Mouse (Mus musculus): Measurements from ENCODE around the gene Thnsl1.
A peak's percentile ranks its signal among the peaks of the same experiment; 100 is the strongest.

The Thnsl1 gene

DNA sequence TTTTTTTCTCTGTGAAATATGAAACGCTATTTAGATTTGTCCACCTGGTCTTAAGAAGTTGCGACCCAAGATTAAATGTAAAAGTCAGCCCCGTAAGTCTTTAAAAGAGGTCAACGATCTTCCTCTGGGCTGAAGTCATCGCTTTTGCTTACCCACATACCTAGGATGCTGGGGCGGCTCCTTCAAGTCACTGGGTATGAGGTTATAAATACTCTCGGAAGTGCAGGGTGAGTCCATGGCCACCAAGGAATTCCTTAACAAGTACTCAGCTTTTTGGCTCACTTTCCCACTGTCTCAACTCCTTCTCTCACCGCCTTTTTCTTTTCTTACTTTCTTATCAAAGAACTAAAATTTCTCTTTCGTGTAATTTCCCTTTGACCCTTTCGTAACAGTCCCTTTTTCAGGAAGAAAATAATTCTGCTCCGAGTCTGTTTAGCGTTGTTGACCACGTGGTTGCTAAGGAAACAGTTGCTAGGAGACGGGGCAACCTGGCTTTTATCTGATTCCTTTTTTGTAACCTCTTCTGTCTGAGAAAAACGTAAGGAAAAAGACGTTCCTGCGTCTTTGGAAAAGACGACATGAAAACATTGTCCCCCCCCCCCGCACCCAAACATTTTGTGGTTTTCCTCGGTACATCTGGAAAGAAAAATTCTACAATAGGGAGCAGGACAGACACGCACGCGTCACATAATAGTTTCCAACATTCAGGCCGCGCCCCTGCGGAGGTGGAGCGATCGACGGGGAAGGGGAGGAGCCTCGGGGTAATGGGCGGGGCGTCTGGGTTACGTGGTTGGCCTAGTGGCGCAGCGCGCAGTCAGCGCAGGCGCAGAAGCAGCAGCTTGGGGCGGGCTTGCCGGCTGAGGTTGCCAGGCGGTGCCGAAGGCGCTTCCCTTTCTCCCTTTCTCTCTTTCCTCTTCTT lies at the start of gene Thnsl1, which contains the start of gene Enkur:
TSS of gene Thnsl1 (plus strand) at position 813 of the 919 bp plus-strand sequence.
TSS of gene Enkur (minus strand) at position 454 of the 919 bp plus-strand sequence.
- DNase-seq, result peak; percentile 100

GRCm38 (mm10) chr2:21164296-21164695 lies 41.2 kb upstream of the Thnsl1 start:
- no peak for DNase-seq

DNA sequence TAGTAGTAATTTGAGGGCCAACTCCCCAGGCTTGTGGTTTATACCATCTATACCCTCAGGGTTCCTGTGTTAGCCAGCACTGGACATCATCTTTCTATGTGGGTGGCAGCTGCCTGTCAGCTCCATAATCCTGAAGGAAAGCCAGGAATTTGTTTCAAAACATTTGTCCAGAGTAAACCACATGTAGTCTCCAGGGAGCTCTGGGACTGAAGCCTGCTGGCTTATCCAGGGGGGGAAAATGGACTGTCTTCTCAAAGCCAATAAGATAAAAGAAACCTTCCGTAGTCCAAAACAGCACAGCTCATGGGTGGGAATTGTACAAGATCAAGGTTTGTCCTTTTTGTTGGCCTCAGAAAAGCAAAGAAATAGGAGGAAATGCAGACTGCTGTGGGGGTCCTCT lies 37.6 kb upstream of the Thnsl1 start:
- no peak for DNase-seq

DNA sequence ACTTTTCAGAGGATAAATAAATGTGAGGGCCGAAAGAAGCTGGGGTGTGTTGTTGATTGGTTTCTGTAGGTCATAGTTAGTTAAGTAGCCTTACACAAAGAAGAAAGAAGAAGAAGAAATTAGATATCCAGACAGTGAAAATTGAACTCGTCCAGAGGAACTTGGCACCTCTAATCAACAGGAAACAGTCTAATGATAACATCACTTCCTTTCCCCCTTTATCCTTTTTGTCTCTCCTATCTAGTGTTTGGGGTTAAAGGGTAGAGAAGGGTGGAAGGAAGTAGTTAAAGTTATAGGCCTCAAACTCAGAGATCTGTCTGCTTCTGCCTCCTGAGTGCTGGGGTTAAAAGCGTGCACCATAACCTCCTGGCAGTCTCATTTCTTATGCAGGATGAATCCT lies 32.7 kb upstream of the Thnsl1 start:
- DNase-seq, result no peak

GRCm38 (mm10) chr2:21179136-21179535 lies 26.4 kb upstream of the Thnsl1 start:
- no peak for DNase-seq

- no peak for DNase-seq
These were observed 22.7 kb upstream of the Thnsl1 start for GRCm38 (mm10) chr2:21182811-21183210.

DNA sequence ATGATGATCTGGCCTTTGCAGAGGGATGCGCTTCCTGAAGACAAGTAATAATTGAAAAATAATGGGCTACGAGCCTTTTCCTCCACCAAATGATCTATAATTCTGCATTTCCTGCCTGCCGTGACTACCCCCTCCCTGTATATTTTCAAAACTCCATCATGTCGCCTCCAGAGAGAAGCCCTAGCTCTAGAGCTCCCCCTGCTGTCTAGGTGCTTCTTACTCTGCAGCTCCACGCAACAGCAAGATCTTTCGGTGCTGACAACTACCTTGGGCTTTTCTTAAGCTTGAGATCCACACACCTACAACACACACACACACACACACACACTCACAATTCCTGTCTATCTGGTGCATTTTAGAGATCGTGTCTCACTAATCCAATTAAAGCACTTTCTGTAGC lies 17.9 kb upstream of the Thnsl1 start:
- DNase-seq, result peak; percentile 66

DNA sequence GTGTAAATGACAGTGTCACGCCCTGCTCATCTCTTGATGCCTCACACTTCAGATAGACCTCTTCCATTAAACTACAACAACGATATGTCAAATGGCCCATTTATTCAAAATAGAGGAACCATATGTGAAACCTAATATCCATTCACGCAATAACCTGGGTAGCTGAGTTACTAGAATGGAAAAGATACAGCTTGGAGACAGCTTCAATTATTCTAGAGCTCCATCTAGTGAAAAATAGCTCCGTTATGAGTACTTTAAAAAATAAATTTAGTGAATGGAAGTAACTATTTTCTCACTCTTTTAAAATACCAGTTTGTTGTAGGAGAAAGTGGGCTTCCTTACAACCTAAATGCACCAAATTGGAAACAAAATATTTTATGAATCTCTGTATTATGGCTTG lies 16.9 kb upstream of the Thnsl1 start:
- DNase-seq, result no peak

DNA sequence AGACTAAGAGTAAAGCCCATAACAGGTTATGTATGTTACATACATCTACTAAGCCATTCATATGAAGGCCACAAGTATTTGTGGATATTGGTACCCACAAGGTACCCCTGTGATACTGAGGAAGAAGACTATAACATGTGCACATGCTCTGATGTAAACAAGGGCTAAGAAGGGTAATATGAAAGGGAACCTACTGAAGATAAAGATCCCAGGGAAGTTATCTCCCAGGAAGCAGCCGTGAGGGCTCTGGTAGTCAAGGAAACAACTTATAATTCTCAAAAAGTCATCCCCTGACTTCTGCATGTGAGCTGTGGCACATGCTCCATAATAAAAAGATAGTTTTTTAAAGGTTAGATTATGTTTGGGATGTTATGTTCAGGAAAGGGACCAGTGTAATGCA lies 14.3 kb upstream of the Thnsl1 start:
- DNase-seq, result no peak

DNA sequence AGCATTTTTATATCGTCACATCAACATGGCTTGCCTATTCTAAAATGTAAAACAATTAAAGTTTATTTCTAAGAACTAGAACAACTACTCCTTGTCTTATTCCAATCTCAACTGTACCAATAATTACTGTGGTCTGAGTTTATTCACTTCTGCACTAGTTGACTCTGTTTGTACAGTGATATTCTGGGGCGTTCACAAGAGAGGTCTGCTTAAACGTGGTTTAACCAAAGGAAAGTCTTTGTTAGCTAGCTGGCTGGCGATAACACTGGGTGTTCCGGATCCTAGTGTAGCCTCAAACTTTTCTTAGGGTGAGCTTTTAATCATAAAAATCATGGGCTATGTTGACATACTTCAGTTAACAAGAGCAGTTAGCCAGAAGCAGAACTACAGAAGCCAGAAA lies 10.3 kb upstream of the Thnsl1 start:
- DNase-seq, result no peak

GRCm38 (mm10) chr2:21199051-21199450 lies 6.5 kb upstream of the Thnsl1 start:
- DNase-seq, result no peak

GRCm38 (mm10) chr2:21202754-21203153 lies 2.8 kb upstream of the Thnsl1 start:
- DNase-seq, result no peak

DNA sequence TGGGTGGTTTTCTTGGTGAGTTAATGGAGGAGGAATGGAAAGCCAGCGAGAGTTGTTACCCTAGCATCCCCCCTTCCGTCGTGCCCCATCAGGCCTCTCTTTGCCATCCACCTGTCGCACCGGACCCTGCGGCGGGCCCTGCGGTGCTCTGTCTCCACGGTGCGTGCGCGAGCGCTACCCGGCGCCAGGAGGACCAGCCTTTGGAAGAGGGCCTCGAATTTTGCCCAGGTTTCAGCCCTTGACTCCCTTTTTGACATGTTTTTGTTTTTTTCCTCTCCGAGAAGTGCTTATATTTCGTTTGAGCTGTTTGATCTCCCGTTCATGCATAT lies 271 bp downstream of the Thnsl1 start:
- no peak for DNase-seq

DNA sequence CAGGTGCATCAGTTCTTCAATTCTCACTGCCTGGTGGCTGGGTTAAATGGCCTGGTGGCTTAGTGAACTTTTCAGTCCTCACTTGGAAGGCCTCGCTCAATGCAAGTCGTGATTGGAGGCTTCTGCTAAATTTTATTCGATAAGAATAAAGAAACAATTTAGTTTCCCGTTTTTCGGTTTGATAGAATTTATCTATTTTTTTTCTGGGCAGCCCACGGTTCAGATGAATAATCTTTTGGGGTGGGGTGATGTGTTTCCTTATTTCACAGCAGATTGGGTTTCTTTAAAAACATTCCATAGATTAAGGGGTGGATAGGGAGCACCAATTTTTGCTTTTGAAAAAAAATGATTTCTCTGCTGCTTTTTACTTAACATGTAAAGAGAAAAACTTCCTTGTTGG lies 754 bp downstream of the Thnsl1 start:
- no peak for DNase-seq

DNA sequence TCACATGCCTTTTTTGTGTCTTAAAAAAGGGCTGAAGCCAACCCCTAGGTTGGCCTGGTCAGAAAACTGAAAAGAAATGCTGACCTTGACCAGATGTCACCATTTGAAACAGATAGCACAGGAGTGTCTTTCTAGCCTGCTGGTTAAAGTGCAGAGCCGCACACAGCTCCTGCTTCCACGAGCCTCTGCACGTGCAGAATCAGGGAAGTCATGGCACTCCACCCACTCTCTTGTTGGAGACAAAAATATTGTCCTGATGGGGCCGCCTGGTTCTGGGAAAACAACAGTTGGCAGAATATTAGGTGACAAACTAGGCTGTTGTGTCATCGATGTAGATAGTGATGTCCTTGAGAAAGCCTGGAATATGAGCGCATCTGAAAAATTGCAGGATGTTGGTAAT lies 5.8 kb downstream of the Thnsl1 start:
- no peak for DNase-seq

DNA sequence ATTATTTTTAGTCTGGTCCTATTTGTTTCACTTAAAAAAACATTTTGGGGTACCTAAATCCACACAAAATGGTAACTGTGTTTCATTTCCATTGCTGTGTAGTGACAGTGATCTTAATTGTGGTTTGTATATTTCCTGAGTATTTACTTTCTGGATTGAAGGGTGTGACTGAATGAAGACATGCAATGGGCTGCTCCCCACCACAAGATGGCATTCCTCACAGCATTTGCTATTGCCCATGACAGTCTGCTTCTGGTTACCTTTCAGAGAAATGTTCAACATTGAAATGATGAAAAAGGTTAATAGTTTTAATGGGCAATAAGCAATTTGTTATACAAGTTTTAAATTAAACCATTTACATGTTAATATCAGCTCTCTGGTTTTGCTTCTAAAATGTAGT lies 8.8 kb downstream of the Thnsl1 start:
- no peak for DNase-seq

DNA sequence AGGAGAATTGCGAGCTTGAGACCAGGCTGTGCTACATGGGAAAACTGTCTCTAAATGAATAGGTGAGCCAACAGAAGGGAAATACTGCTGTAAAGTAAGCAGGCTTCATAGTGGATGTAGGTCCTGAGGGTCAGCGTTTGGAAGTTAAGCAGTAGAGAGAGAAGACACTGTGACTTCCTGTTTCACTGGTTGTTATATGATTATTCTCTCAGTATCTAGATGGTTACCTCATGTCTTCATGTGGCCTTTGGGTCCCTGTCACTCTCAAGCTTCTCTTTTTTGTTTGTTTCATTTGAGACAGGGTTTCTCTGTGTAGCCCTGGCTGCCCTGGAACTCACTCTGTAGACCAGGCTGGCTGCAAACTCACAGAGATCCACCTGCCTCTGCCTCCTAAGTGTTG lies 9.8 kb downstream of the Thnsl1 start:
- DNase-seq, result no peak

GRCm38 (mm10) chr2:21222453-21223384 lies 17.2 kb downstream of the Thnsl1 start:
- DNase-seq, result no peak

GRCm38 (mm10) chr2:21230276-21230675 lies 24.8 kb downstream of the Thnsl1 start:
- DNase-seq, result no peak

DNA sequence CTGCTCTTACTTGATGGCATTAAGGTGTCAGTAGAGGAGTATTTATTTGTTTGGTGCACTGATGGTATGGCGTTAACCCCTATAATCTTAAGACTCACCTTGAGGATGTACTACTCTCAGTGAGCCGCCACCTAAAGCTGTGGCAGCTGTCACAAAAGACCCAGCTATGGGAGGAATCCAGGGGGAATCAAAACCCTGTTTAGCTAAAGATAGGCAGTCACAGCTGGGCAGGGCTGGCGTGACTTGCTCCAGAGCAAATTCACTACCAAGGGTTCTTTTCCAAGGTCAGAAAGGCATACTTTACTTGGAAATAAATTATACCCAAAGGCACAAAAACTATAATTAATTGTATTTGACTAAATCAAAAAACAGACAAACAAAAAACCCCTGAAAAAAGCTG lies 25.6 kb downstream of the Thnsl1 start:
- DNase-seq, result no peak

GRCm38 (mm10) chr2:21234871-21235648 lies 29.5 kb downstream of the Thnsl1 start:
- peak; percentile 15 for DNase-seq

DNA sequence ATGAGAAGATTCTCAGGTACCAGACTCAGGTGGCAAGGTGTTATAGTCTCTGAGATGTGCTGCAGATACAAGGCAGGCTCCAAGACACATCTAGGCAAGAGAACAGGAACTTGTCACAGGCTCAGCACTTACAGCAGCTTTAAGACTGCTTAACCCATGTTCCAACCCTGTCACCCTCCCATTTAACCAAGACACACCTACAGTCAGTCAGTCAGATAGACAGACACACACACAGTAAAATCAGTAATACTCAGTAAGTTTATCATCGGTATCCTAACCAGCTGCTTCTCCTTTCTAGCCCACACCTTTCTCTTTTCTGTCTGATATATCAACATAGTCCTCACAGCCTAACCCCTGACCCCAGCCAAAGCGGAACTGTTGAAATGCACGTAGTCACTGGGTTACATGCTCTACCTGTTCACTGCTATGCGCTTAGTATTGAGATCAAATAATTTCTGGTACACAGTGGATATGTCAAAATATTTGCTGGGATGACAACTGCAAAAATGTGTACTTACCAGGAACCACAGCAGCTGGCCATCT lies 30.4 kb downstream of the Thnsl1 start:
- DNase-seq, result no peak

DNA sequence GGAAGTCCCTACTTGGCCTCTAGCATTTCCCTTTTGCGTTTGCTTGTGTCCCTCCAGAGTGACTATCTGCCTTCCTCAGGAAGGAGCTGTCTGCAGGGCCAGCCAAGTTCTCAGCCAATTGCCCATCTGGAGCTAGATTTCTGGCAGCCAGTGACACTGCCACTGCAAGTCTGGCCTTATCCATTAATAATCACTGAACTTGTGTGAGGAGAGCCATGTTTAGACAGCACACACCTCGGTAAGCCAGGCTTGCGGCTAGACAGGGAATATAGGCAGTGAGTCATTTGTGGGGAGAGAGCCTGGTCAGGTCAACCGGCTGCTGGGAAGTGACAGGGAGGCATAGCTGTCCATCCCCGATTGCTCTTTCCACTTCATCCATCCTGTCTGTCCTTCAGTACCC lies 31.3 kb downstream of the Thnsl1 start:
- no peak for DNase-seq

Measured in kidney, adult 18-20 months (tissue).